Mouse (Mus musculus): ENCODE results near the gene Tnfaip8l1. TPM values are rescaled to one million over a fixed set of nuclear protein-coding genes. Genes with fewer than 3 reads are reported as not detected.

The Tnfaip8l1 gene
- polyA plus RNA-seq, 1 experiment = 2.3 TPM

DNA sequence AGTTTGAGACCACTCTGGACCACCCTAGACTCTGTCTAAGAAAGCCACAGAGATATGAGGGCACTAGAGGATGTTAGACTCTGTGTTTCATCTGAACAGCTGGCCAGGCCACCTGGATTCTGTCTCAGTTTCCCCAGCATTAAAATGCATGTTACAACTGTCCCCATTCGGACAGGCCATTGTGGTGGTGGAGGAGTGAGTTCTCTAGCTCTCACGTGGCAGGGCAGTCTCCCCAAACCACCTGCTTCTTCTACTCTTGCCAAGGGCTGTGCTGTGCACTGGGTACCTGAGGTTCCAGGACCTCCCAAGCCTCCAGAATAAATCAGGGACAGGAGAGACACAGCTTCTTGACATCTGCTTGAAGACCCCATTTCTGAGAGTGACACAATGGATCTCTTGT lies 12.4 kb upstream of the Tnfaip8l1 start:
- H3K36me3 ChIP-seq (ENCODE audit: control insufficient read depth, insufficient read depth) = no peaks in the 10 kb centered on the region
- H3K79me2 ChIP-seq (ENCODE audit: control insufficient read depth, insufficient read depth) = no peaks in the 10 kb centered on the region
- no peak overlapping the region for H3K4me3 ChIP-seq
- peaks cover 62% of the 10 kb centered on the region for H3K27me3 ChIP-seq (ENCODE audit: control insufficient read depth, insufficient read depth, insufficient read length)
- no peak overlapping the region for H3ac ChIP-seq (ENCODE audit: control insufficient read depth, insufficient read length)
- no peak for TF ChIP-seq E2F4 (IDR thresholded peaks at IDR 0.05; ENCODE audit: insufficient read depth)
- no peak for TF ChIP-seq CEBPB (IDR thresholded peaks at IDR 0.05; ENCODE audit: insufficient read depth, poor library complexity, severe bottlenecking)
- no peak for TF ChIP-seq MAX (IDR thresholded peaks at IDR 0.05; ENCODE audit: low read depth)
- TF ChIP-seq POLR2A (IDR thresholded peaks at IDR 0.05; ENCODE audit: insufficient read length, low read depth) = no peak
- TF ChIP-seq MYOD1 (IDR thresholded peaks at IDR 0.05; ENCODE audit: control insufficient read depth in 1 of 3, insufficient read length in 2 of 3, low read depth in 2 of 3) = no peak
- TF ChIP-seq MYOG (IDR thresholded peaks at IDR 0.05; ENCODE audit: control insufficient read depth in 1 of 3, insufficient read depth in 1 of 3, insufficient read length in 2 of 3, low read depth in 2 of 3) = no peak
- no peak for TF ChIP-seq TCF12 (IDR thresholded peaks at IDR 0.05; ENCODE audit: insufficient read depth, poor library complexity, severe bottlenecking)
- no peak for TF ChIP-seq TCF3 (IDR thresholded peaks at IDR 0.05; ENCODE audit: insufficient read length, low read depth)
- no peak for TF ChIP-seq USF1 (IDR thresholded peaks at IDR 0.05; ENCODE audit: low read depth)
- no peak for TF ChIP-seq REST (IDR thresholded peaks at IDR 0.05; ENCODE audit: insufficient read depth, insufficient read length)
- H3K4me2 ChIP-seq (ENCODE audit: low read depth) = no peak overlapping the region

DNA sequence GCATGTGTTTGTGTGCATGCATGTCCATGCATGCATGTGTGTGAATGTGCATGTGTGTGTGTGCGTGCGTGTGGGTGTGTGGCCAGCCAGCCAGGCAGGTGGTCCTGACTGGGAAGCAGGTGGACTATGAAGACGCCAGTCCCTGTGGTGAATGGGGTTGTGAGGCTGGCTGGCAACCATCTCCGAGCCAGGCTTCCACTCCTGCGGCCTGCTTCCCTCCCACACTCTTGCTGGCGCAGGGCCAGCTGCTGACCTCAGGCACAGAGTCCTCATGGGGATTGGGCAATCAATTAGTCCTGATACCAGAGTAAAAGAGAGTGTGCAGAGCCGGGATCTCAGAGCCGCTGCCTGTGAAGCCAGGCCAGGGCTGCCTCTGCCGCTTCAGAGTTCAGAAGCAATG lies 8.6 kb upstream of the Tnfaip8l1 start:
- TF ChIP-seq E2F4 (IDR thresholded peaks at IDR 0.05; ENCODE audit: insufficient read depth) = no peak
- no peak for TF ChIP-seq POLR2A (IDR thresholded peaks at IDR 0.05; ENCODE audit: insufficient read length, low read depth)
- TF ChIP-seq SRF (IDR thresholded peaks at IDR 0.05; ENCODE audit: control insufficient read depth, insufficient read length, low read depth) = no peak
- TF ChIP-seq CEBPB (IDR thresholded peaks at IDR 0.05; ENCODE audit: insufficient read depth, poor library complexity, severe bottlenecking) = peak; percentile 86
- no peak for TF ChIP-seq MAX (IDR thresholded peaks at IDR 0.05; ENCODE audit: low read depth)
- no peak for TF ChIP-seq REST (IDR thresholded peaks at IDR 0.05; ENCODE audit: insufficient read depth, insufficient read length)
- peak in 2 of 3 experiments; percentile 88 to 91 for TF ChIP-seq MYOG (IDR thresholded peaks at IDR 0.05; ENCODE audit: control insufficient read depth in 1 of 3, insufficient read depth in 1 of 3, insufficient read length in 2 of 3, low read depth in 2 of 3)
- peak; percentile 59 for TF ChIP-seq TCF3 (IDR thresholded peaks at IDR 0.05; ENCODE audit: insufficient read length, low read depth)
- peak in 2 of 3 experiments; percentile 90 to 91 for TF ChIP-seq MYOD1 (IDR thresholded peaks at IDR 0.05; ENCODE audit: control insufficient read depth in 1 of 3, insufficient read length in 2 of 3, low read depth in 2 of 3)
- no peak for TF ChIP-seq TCF12 (IDR thresholded peaks at IDR 0.05; ENCODE audit: insufficient read depth, poor library complexity, severe bottlenecking)
- Histone ChIP-seq H3K36me3 (ENCODE audit: control insufficient read depth, insufficient read depth) (no peaks in the 10 kb centered on the region), H3ac (ENCODE audit: control insufficient read depth, insufficient read length) (no peak overlapping the region), H3K27me3 (ENCODE audit: control insufficient read depth, insufficient read depth, insufficient read length) (peaks cover 74% of the 10 kb centered on the region), H3K4me2 (ENCODE audit: low read depth) (no peak overlapping the region), H3K4me3 (no peak overlapping the region), H3K79me2 (ENCODE audit: control insufficient read depth, insufficient read depth) (no peaks in the 10 kb centered on the region)

DNA sequence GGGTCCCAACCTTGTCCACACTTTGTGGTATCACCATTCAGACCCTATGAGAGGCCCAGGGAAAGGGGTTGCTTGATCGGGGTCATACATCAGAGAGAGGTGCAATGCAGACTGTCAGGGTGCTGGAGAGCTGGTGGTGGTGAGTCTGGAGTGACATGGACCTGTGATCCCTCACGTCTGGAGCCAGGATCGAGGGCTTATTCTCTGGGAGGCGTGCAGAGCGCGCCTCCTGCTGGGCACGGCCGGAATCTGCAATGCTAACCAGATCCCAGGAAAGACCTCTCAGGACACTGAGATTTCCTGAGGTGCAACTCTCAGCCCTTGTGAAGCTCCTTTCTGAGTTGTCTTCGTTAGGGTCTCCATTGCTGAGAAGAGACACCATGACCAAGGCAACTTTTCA lies 2.5 kb upstream of the Tnfaip8l1 start:
- Histone ChIP-seq H3K79me2 (ENCODE audit: control insufficient read depth, insufficient read depth) (no peaks in the 10 kb centered on the region), H3K27me3 (ENCODE audit: control insufficient read depth, insufficient read depth, insufficient read length) (peaks cover 43% of the 10 kb centered on the region), H3K36me3 (ENCODE audit: control insufficient read depth, insufficient read depth) (no peaks in the 10 kb centered on the region), H3K4me2 (ENCODE audit: low read depth) (peak overlapping the region; percentile 34), H3ac (ENCODE audit: control insufficient read depth, insufficient read length) (no peak overlapping the region), H3K4me3 (no peak overlapping the region)
- no peak for TF ChIP-seq MAX (IDR thresholded peaks at IDR 0.05; ENCODE audit: low read depth)

- Histone ChIP-seq H3K4me3 (no peak overlapping the region), H3K36me3 (ENCODE audit: control insufficient read depth, insufficient read depth) (no peaks in the 10 kb centered on the region), H3ac (ENCODE audit: control insufficient read depth, insufficient read length) (no peak overlapping the region), H3K79me2 (ENCODE audit: control insufficient read depth, insufficient read depth) (no peaks in the 10 kb centered on the region), H3K27me3 (ENCODE audit: control insufficient read depth, insufficient read depth, insufficient read length) (peaks cover 4% of the 10 kb centered on the region), H3K4me2 (ENCODE audit: low read depth) (no peak overlapping the region)
- TF ChIP-seq TCF12 (IDR thresholded peaks at IDR 0.05; ENCODE audit: insufficient read depth, poor library complexity, severe bottlenecking) (no peak), MYOD1 (IDR thresholded peaks at IDR 0.05; ENCODE audit: control insufficient read depth in 1 of 3, insufficient read length in 2 of 3, low read depth in 2 of 3) (peak in 1 of 3 experiments; percentile 45)
Measured at GRCm38 (mm10) chr17:56163523-56164102, 1.3 kb downstream of the Tnfaip8l1 start.

GRCm38 (mm10) chr17:56164510-56164909 lies 2.2 kb downstream of the Tnfaip8l1 start:
- H3K79me2 ChIP-seq (ENCODE audit: control insufficient read depth, insufficient read depth) = no peaks in the 10 kb centered on the region
- TF ChIP-seq MYOG (IDR thresholded peaks at IDR 0.05; ENCODE audit: control insufficient read depth in 1 of 3, insufficient read depth in 1 of 3, insufficient read length in 2 of 3, low read depth in 2 of 3) (no peak), REST (IDR thresholded peaks at IDR 0.05; ENCODE audit: insufficient read depth, insufficient read length) (no peak), E2F4 (IDR thresholded peaks at IDR 0.05; ENCODE audit: insufficient read depth) (no peak), MAX (IDR thresholded peaks at IDR 0.05; ENCODE audit: low read depth) (no peak), TCF3 (IDR thresholded peaks at IDR 0.05; ENCODE audit: insufficient read length, low read depth) (no peak), TCF12 (IDR thresholded peaks at IDR 0.05; ENCODE audit: insufficient read depth, poor library complexity, severe bottlenecking) (no peak), POLR2A (IDR thresholded peaks at IDR 0.05; ENCODE audit: insufficient read length, low read depth) (no peak), CEBPB (IDR thresholded peaks at IDR 0.05; ENCODE audit: insufficient read depth, poor library complexity, severe bottlenecking) (no peak), SRF (IDR thresholded peaks at IDR 0.05; ENCODE audit: control insufficient read depth, insufficient read length, low read depth) (no peak), MYOD1 (IDR thresholded peaks at IDR 0.05; ENCODE audit: control insufficient read depth in 1 of 3, insufficient read length in 2 of 3, low read depth in 2 of 3) (no peak), USF1 (IDR thresholded peaks at IDR 0.05; ENCODE audit: low read depth) (no peak), POLR2AphosphoS2 (IDR thresholded peaks at IDR 0.05; ENCODE audit: insufficient read length, low read depth) (no peak)

More at GRCm38 (mm10) chr17:56164510-56164909, 2.2 kb downstream of the Tnfaip8l1 start:
- H3K4me2 ChIP-seq (ENCODE audit: low read depth) = no peak overlapping the region
- no peaks in the 10 kb centered on the region for H3K27me3 ChIP-seq (ENCODE audit: control insufficient read depth, insufficient read depth, insufficient read length)
- H3K36me3 ChIP-seq (ENCODE audit: control insufficient read depth, insufficient read depth) = no peaks in the 10 kb centered on the region
- H3K4me3 ChIP-seq = no peak overlapping the region
- no peak overlapping the region for H3ac ChIP-seq (ENCODE audit: control insufficient read depth, insufficient read length)
